Mouse (Mus musculus) lung, embryonic 15.5 days (tissue): ENCODE measurements around the gene Plk5. TPM values are rescaled to one million over a fixed set of nuclear protein-coding genes. Genes with fewer than 3 reads are reported as not detected.

Source experiments
- ATAC-seq: fragments of 200-750 bp; cut with Nextera tagmentation; 2 replicates; pipeline ENCODE4 v1.8.0; 2017; ENCODE audit warnings: moderate number of reproducible peaks, borderline replicate concordance; ENCODE audit not compliant: low FRiP score, low TSS enrichment; ENCODE audit errors: extremely low read depth
- H3K27ac ChIP-seq: fragments of 300-500 bp; sonication (generic); 2 replicates; pipeline ENCODE4 v1.5.1; 2015; ENCODE audit warnings: moderate library complexity, mild to moderate bottlenecking, inconsistent platforms
- H3K27me3 ChIP-seq: fragments of 300-500 bp; sonication (generic); 2 replicates; pipeline ENCODE4 v1.6.1; 2015; ENCODE audit warnings: inconsistent platforms
- H3K36me3 ChIP-seq: fragments of 300-500 bp; sonication (generic); 2 replicates; pipeline ENCODE4 v1.6.1; 2015; ENCODE audit warnings: inconsistent platforms
- H3K4me1 ChIP-seq: fragments of 300-500 bp; sonication (generic); 2 replicates; pipeline ENCODE4 v1.6.1; 2015; ENCODE audit warnings: inconsistent platforms
- H3K4me2 ChIP-seq: fragments of 300-500 bp; sonication (generic); 2 replicates; pipeline ENCODE4 v1.6.1; 2015; ENCODE audit warnings: inconsistent platforms, mild to moderate bottlenecking, moderate library complexity
- H3K4me3 ChIP-seq: fragments of 300-500 bp; sonication (generic); 2 replicates; pipeline ENCODE4 v1.5.1; 2015; ENCODE audit warnings: mild to moderate bottlenecking, inconsistent platforms
- H3K9ac ChIP-seq: fragments of 300-500 bp; sonication (generic); 2 replicates; pipeline ENCODE4 v1.6.1; 2015; ENCODE audit warnings: inconsistent platforms
- H3K9me3 ChIP-seq: fragments of 300-500 bp; sonication (generic); 2 replicates; pipeline ENCODE4 v1.6.1; 2016; ENCODE audit warnings: inconsistent platforms
- WGBS: fragments of 180-500 bp; shearing (Covaris S2); methylation state at CpG from one replicate; pipeline ENCODE4 v1.1.7; 2015; 5-methylcytosine and 5-hydroxymethylcytosine counted together
- polyA plus RNA-seq: library from polyadenylated mRNA; unstranded; fragments of >200 nt; fragmentation: Nextera tagmentation; extraction: Ambion mirVana; gene quantifications from 2 replicates; pipeline ENCODE4 v1.2.1, GENCODE M21; 2015

Gene Plk5
- polyA plus RNA-seq, 1 experiment from 2014 or later, result 1.0 TPM

DNA sequence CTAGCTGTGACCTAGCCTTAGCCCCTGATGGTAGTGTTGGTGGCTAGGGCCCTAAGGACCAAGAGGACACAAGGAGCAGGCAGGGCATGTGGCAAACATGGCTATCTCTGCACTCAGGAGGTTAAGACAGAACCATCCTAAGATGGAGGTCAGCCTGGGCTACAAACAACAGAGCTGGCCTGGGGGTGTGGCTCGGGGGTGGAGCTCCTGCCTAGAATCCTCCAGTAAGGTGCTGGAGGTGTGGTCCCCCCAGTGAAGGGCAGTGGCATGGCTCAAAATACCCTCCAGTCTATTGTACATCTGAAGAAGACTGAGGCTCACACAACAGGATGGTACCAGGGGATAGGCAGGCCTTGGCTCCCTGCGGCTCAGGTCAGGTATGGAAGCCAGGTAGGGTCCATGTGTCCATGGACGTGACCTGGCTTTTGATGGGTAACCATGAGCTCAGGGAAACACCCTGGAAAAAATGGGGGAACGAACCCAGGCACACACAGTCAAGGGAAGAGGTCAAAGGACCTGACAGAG lies 27.9 kb downstream of the Plk5 start:
- Histone ChIP-seq H3K9ac (no peak overlapping the region), H3K4me3 (no peak overlapping the region), H3K4me2 (peak overlapping the region; percentile 98; the same call in 1 of the 2 replicates), H3K4me1 (peaks cover 32% of the 10 kb centered on the region), H3K9me3 (no peaks in the 10 kb centered on the region), H3K27me3 (no peaks in the 10 kb centered on the region), H3K27ac (no peak overlapping the region), H3K36me3 (peaks cover 37% of the 10 kb centered on the region)
- no peak for ATAC-seq
- WGBS, result 79% methylated on average over 4 of the region's 4 CpGs

DNA sequence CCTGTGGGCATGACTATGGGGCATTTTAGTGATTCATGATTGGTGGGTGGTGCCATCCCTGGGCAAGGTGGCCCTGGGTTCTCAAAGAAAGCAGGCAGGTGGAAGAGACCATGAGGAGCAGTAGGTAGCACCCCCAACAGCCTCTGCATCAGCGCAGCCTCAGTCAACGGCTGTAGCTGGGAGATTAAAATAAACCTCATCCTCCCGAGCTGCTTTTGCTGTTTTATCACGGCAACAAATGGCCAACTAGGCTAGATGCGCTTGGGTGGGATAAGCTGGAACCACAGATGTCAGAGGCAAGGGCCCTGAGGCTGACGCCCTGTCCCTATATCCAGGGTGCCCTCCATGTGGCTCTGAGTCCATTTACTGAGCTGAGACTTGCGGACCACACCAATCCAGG lies 28.4 kb downstream of the Plk5 start:
- peaks cover 34% of the 10 kb centered on the region for H3K36me3 ChIP-seq
- peaks cover 32% of the 10 kb centered on the region for H3K4me1 ChIP-seq
- no peaks in the 10 kb centered on the region for H3K27me3 ChIP-seq
- peak overlapping the region; percentile 90 for H3K4me3 ChIP-seq
- peak overlapping the region; percentile 98 for H3K4me2 ChIP-seq
- peak overlapping the region; percentile 96 for H3K9ac ChIP-seq
- no peak overlapping the region for H3K27ac ChIP-seq
- no peak for ATAC-seq
- WGBS, result 69% methylated on average over 7 of the region's 7 CpGs
- no peaks in the 10 kb centered on the region for H3K9me3 ChIP-seq

- H3K4me1 ChIP-seq, result peaks cover 32% of the 10 kb centered on the region
- H3K4me2 ChIP-seq, result peak overlapping the region; percentile 98
- H3K9ac ChIP-seq, result peak overlapping the region; percentile 96
- H3K4me3 ChIP-seq, result peak overlapping the region; percentile 90
- H3K27me3 ChIP-seq, result no peaks in the 10 kb centered on the region
- WGBS, result 18% methylated on average over 7 of the region's 7 CpGs
- no peak for ATAC-seq
- H3K9me3 ChIP-seq, result no peaks in the 10 kb centered on the region
- H3K27ac ChIP-seq, result 0 out of 2 replicates have a peak overlapping the region, but pooled peaks have one; percentile 13
- H3K36me3 ChIP-seq, result peaks cover 29% of the 10 kb centered on the region
These were observed 29.1 kb downstream of the Plk5 start for GRCm38 (mm10) chr10:80385310-80385709.

GRCm38 (mm10) chr10:80385811-80386734 lies 29.8 kb downstream of the Plk5 start:
- whole genome bisulfite sequencing, result under 1% methylated on average over 34 of the region's 34 CpGs
- Histone ChIP-seq H3K9ac (peak overlapping the region; percentile 96), H3K36me3 (peaks cover 28% of the 10 kb centered on the region), H3K27me3 (no peaks in the 10 kb centered on the region), H3K4me2 (peak overlapping the region; percentile 98), H3K27ac (peak overlapping the region; percentile 85), H3K4me3 (peak overlapping the region; percentile 90), H3K4me1 (peaks cover 32% of the 10 kb centered on the region), H3K9me3 (no peaks in the 10 kb centered on the region)
- peak; percentile 43; the same call in 1 of the 2 replicates for ATAC-seq

DNA sequence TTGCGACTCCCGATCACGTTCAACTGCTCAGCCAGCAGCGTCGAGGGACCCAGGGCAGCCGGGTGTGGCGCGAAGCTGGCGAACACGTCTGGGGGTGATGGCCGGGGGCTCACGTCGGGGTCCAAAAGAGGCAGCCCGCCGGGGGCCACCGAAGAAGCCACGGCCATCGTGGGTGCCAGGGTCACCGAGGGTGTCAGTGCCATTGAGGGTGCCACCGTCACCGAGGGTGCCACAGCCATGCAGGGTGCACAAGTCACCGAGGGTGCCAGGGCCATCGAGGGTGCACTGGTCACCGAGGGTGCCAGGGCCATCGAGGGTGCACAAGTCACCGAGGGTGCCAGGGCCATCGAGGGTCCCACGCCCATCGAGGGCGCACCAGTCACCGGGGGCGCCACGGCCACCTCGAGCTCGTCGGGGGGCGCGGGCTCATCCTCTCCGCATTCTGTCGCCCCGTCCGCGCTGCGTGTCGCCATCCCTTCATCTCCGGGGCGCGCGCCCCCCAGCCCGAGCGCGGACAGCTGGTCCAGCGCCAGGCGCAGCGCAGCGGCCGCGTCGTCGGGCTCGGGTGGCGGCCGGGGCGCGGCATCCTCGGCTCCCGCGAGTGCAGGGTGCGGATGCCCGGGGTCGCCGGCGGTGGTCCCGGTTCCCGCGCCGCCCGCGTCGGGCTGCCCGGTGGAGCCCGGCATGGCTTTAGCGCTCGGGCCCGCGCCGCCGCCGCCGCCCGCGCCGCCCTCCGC lies 30.6 kb downstream of the Plk5 start:
- Histone ChIP-seq H3K27ac (peak overlapping the region; percentile 85), H3K4me3 (peak overlapping the region; percentile 90), H3K4me1 (peaks cover 32% of the 10 kb centered on the region), H3K27me3 (no peaks in the 10 kb centered on the region), H3K9me3 (no peaks in the 10 kb centered on the region), H3K9ac (peak overlapping the region; percentile 96), H3K4me2 (peak overlapping the region; percentile 98), H3K36me3 (peaks cover 28% of the 10 kb centered on the region)
- no peak; the same call in 1 of the 2 replicates for ATAC-seq
- WGBS, result under 1% methylated on average over 51 of the region's 94 CpGs

DNA sequence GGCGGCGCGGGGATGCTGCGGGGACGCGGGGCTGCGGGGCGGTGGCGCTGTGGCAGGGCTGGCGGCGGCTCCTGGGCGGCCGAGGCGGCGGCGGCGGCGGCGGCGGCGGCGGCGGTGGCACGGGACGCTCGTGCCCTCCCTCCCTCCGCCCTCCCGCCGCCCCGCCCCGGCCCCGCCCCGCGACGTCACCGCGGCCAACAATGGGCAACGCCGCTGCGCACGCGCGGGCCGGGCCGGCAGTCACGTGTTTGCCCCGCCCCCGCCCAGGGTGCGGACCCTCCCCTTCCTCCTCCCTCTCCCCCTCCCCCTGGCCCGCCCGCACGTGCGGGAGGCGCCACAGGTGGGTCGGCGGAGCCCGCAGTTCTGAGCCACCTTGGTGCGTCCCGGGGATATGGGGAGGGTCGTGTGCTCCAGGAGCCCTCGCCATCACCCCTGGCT lies 31.3 kb downstream of the Plk5 start, which contains the start of gene Mex3d:
TSS of gene Mex3d (minus strand) at position 138 of the 438 bp plus-strand sequence.
- Histone ChIP-seq H3K27me3 (no peaks in the 10 kb centered on the region), H3K4me1 (peaks cover 32% of the 10 kb centered on the region), H3K4me2 (peak within 1 kb of the TSS; percentile 98), H3K36me3 (peaks cover 28% of the 10 kb centered on the region), H3K4me3 (peak within 1 kb of the TSS; percentile 90), H3K9me3 (no peaks in the 10 kb centered on the region), H3K27ac (peak within 1 kb of the TSS; percentile 85), H3K9ac (peak within 1 kb of the TSS; percentile 96)
- 0% methylated on average over 9 of the region's 61 CpGs for WGBS
- ATAC-seq, result peak; percentile 64

GRCm38 (mm10) chr10:80388731-80389130 lies 32.5 kb downstream of the Plk5 start:
- no peak for ATAC-seq
- no peak overlapping the region for H3K27ac ChIP-seq

GRCm38 (mm10) chr10:80389185-80389708 lies 33.0 kb downstream of the Plk5 start:
- ATAC-seq, result no peak
- no peak overlapping the region for H3K4me2 ChIP-seq
- no peak overlapping the region for H3K27ac ChIP-seq
- H3K9ac ChIP-seq, result no peak overlapping the region
- H3K4me3 ChIP-seq, result no peak overlapping the region
- peaks cover 21% of the 10 kb centered on the region for H3K4me1 ChIP-seq
- 59% methylated on average over 4 of the region's 4 CpGs for WGBS
- no peaks in the 10 kb centered on the region for H3K9me3 ChIP-seq
- no peaks in the 10 kb centered on the region for H3K27me3 ChIP-seq
- H3K36me3 ChIP-seq, result peaks cover 37% of the 10 kb centered on the region

More at GRCm38 (mm10) chr10:80388731-80389130, 32.5 kb downstream of the Plk5 start:
- Histone ChIP-seq H3K4me1 (peaks cover 27% of the 10 kb centered on the region), H3K4me2 (no peak overlapping the region), H3K4me3 (no peak overlapping the region), H3K9ac (no peak overlapping the region), H3K36me3 (peaks cover 32% of the 10 kb centered on the region), H3K9me3 (no peaks in the 10 kb centered on the region), H3K27me3 (no peaks in the 10 kb centered on the region)
- 26% methylated on average over 2 of the region's 2 CpGs for WGBS

DNA sequence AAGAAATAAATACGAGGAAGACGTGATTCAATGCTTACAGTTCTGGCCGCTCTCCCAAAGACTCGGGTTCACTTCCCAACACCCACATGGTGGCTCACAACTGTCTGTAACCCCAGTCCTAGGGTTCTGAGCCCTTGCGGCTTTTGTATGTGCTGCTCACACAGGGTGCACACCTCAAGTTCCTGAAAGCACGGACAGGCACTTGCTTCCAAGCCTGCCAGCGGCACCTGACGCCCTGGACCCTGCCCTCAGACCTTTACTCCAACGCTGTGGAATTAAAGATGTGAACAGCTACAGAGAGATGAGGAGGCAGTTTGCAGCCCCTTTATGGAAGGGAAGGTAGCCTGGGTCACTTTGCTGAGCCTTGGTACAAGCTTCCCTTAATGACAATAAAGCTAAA lies 34.4 kb downstream of the Plk5 start:
- no peak overlapping the region for H3K27ac ChIP-seq
- WGBS, result 70% methylated on average over 9 of the region's 9 CpGs
- no peaks in the 10 kb centered on the region for H3K27me3 ChIP-seq
- H3K4me2 ChIP-seq, result no peak overlapping the region
- no peak overlapping the region for H3K4me3 ChIP-seq
- no peak for ATAC-seq
- H3K9me3 ChIP-seq, result no peaks in the 10 kb centered on the region
- H3K9ac ChIP-seq, result no peak overlapping the region
- peaks cover 8% of the 10 kb centered on the region for H3K4me1 ChIP-seq
- H3K36me3 ChIP-seq, result peaks cover 51% of the 10 kb centered on the region

DNA sequence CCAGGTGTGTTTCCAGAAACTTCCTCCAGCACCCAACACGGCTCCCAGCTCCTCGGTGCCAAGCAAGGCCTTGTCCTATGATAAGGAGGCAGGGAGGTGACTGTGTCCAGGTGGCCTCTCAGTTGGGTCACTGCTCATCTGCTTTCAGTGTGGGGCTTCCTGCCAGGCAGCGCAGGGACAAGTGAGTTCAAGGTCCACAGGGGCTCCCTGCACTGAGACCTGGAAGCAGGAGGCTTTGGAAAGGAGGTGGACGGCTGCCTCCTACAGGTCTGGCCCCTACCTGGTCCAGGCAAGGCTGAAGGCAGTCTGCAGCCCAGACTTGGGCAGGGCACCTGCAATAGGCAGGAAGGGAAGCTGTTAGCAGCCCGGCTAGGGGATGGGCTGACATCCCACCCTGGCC lies 36.4 kb downstream of the Plk5 start:
- H3K36me3 ChIP-seq, result peaks cover 59% of the 10 kb centered on the region

GRCm38 (mm10) chr10:80395025-80395627 lies 38.9 kb downstream of the Plk5 start:
- WGBS, result 92% methylated on average over 35 of the region's 35 CpGs
- H3K36me3 ChIP-seq, result peaks cover 59% of the 10 kb centered on the region

More for the DNA sequence above, 36.4 kb downstream of the Plk5 start:
- H3K27ac ChIP-seq, result no peak overlapping the region
- H3K4me3 ChIP-seq, result no peak overlapping the region
- no peaks in the 10 kb centered on the region for H3K27me3 ChIP-seq
- 83% methylated on average over 5 of the region's 5 CpGs for WGBS
- ATAC-seq, result no peak
- no peak overlapping the region for H3K9ac ChIP-seq
- peaks cover 23% of the 10 kb centered on the region for H3K4me1 ChIP-seq
- H3K9me3 ChIP-seq, result no peaks in the 10 kb centered on the region
- H3K4me2 ChIP-seq, result no peak overlapping the region

More at GRCm38 (mm10) chr10:80395025-80395627, 38.9 kb downstream of the Plk5 start:
- H3K9me3 ChIP-seq, result no peaks in the 10 kb centered on the region
- ATAC-seq, result no peak
- H3K9ac ChIP-seq, result no peak overlapping the region
- no peak overlapping the region for H3K27ac ChIP-seq
- no peak overlapping the region for H3K4me3 ChIP-seq
- peaks cover 22% of the 10 kb centered on the region for H3K4me1 ChIP-seq
- no peak overlapping the region for H3K4me2 ChIP-seq
- H3K27me3 ChIP-seq, result no peaks in the 10 kb centered on the region
